Mouse (Mus musculus) olfactory bulb, adult 2 months (tissue): Measurements from ENCODE around the gene Mterf4.

ENCODE experiments used
- CTCF ChIP-seq: fragments of 200-500 bp; IDR thresholded peaks from 2 replicates; pipeline ENCODE4 v1.5.1; 2012; ENCODE audit warnings: low read depth, mild to moderate bottlenecking, low read length, moderate library complexity; ENCODE audit not compliant: insufficient read depth
- POLR2A ChIP-seq: fragments of 200-500 bp; IDR thresholded peaks from 2 replicates; pipeline ENCODE4 v1.6.1; 2012; ENCODE audit warnings: mild to moderate bottlenecking, low read depth, low read length, moderate library complexity; ENCODE audit not compliant: insufficient read depth

- TF ChIP-seq CTCF (no peak), POLR2A (peak; percentile 45; the same call in 1 of the 2 replicates)
These were observed at the start of gene Mterf4 for GRCm38 (mm10) chr1:93305581-93306337.
